Mouse (Mus musculus) forebrain, embryonic 14.5 days (tissue): ENCODE results near the gene Kdm2a. TPM values are rescaled to one million over a fixed set of nuclear protein-coding genes. Genes with fewer than 3 reads are reported as not detected.

Experiments
- ATAC-seq: fragments of 200-750 bp; cut with Nextera tagmentation; 2 replicates; pipeline ENCODE4 v1.8.0; 2017; ENCODE audit warnings: mild to moderate bottlenecking, moderate library complexity
- DNase-seq: peaks from one replicate; pipeline ENCODE4 v3.0.0-alpha.2; 2015; ENCODE audit warnings: low spot score
- H3K27ac ChIP-seq: fragments of 300-500 bp; sonication (generic); 2 replicates; pipeline ENCODE4 v1.5.1; 2014; ENCODE audit warnings: low read depth, mild to moderate bottlenecking, control low read depth, low read length, moderate library complexity
- H3K27me3 ChIP-seq: fragments of 300-500 bp; sonication (generic); replicated peaks from 2 replicates; pipeline ENCODE4 v1.6.1; 2014; ENCODE audit warnings: low read length, control low read depth, mixed read lengths; ENCODE audit not compliant: control insufficient read depth, insufficient read depth
- H3K36me3 ChIP-seq: fragments of 300-500 bp; sonication (generic); 2 replicates; pipeline ENCODE4 v1.6.1; 2014; ENCODE audit warnings: low read length, control low read depth; ENCODE audit not compliant: control insufficient read depth, insufficient read depth
- H3K4me1 ChIP-seq: fragments of 300-500 bp; sonication (generic); 2 replicates; pipeline ENCODE4 v1.6.1; 2014; ENCODE audit warnings: antibody characterized with exemption, low read length, control low read depth; ENCODE audit not compliant: control insufficient read depth, insufficient read depth
- H3K4me2 ChIP-seq: fragments of 300-500 bp; sonication (generic); 2 replicates; pipeline ENCODE4 v1.6.1; 2014; ENCODE audit warnings: mild to moderate bottlenecking, control low read depth, low read length
- H3K4me3 ChIP-seq: fragments of 300-500 bp; sonication (generic); 2 replicates; pipeline ENCODE4 v1.5.1; 2014; ENCODE audit warnings: low read depth, low read length, control low read depth
- H3K9ac ChIP-seq: fragments of 300-500 bp; sonication (generic); 2 replicates; pipeline ENCODE4 v1.6.1; 2014; ENCODE audit warnings: mild to moderate bottlenecking, low read length, control low read depth, moderate library complexity
- H3K9me3 ChIP-seq: fragments of 300-500 bp; sonication (generic); replicated peaks from 2 replicates; pipeline ENCODE4 v1.6.1; 2016; ENCODE audit warnings: low read length, control low read depth, mixed read lengths; ENCODE audit not compliant: control insufficient read depth
- WGBS: fragments of 180-500 bp; shearing (Covaris S2); extraction: QIAGEN DNeasy Blood & Tissue Kit; methylation state at CpG from one replicate; pipeline ENCODE4 v1.1.7; 2014; 5-methylcytosine and 5-hydroxymethylcytosine counted together
- polyA plus RNA-seq: library from polyadenylated mRNA; unstranded; fragments of >200 nt; fragmentation: Nextera tagmentation; extraction: Ambion mirVana; gene quantifications from 2 replicates; pipeline ENCODE4 v1.2.1, GENCODE M21; 2014

Kdm2a gene
- polyA plus RNA-seq, result 29.2 and 36.3 TPM in 2 replicates

GRCm38 (mm10) chr19:4397798-4398629 is at the start of gene Kdm2a:
Kdm2a (minus strand) TSS chr19:4398285.
- no peaks in the 10 kb centered on the region for H3K27me3 ChIP-seq
- H3K9me3 ChIP-seq, result no peaks in the 10 kb centered on the region
- peaks cover 11% of the 10 kb centered on the region for H3K4me1 ChIP-seq
- H3K4me2 ChIP-seq, result peak within 1 kb of the TSS; percentile 94
- peak within 1 kb of the TSS; percentile 82 for H3K9ac ChIP-seq
- peak within 1 kb of the TSS; percentile 99 for H3K4me3 ChIP-seq
- ATAC-seq (peak; percentile 33; the same call in 1 of the 2 replicates), DNase-seq (peak; percentile 52)
- WGBS, result under 1% methylated on average over 78 of the region's 82 CpGs
- H3K27ac ChIP-seq, result peak within 1 kb of the TSS; percentile 95
- no peaks in the 10 kb centered on the region for H3K36me3 ChIP-seq

GRCm38 (mm10) chr19:4447445-4447844 is 49.4 kb upstream of the Kdm2a start:
- H3K9me3 ChIP-seq, result no peaks in the 10 kb centered on the region
- H3K27me3 ChIP-seq, result no peaks in the 10 kb centered on the region
- H3K9ac ChIP-seq, result no peak overlapping the region
- H3K27ac ChIP-seq, result no peak overlapping the region
- H3K36me3 ChIP-seq, result no peaks in the 10 kb centered on the region
- no peaks in the 10 kb centered on the region for H3K4me1 ChIP-seq
- no peak for DNase-seq
- 88% methylated on average over 9 of the region's 9 CpGs for WGBS
- H3K4me2 ChIP-seq, result no peak overlapping the region
- no peak overlapping the region for H3K4me3 ChIP-seq
- no peak for ATAC-seq

GRCm38 (mm10) chr19:4446661-4447420 is 48.8 kb upstream of the Kdm2a start:
- WGBS, result 88% methylated on average over 8 of the region's 8 CpGs
- H3K36me3 ChIP-seq, result no peaks in the 10 kb centered on the region
- ATAC-seq (no peak), DNase-seq (no peak)
- H3K4me3 ChIP-seq, result no peak overlapping the region
- no peak overlapping the region for H3K27ac ChIP-seq
- no peaks in the 10 kb centered on the region for H3K27me3 ChIP-seq
- H3K9me3 ChIP-seq, result no peaks in the 10 kb centered on the region
- no peak overlapping the region for H3K4me2 ChIP-seq
- H3K9ac ChIP-seq, result no peak overlapping the region
- H3K4me1 ChIP-seq, result no peaks in the 10 kb centered on the region

GRCm38 (mm10) chr19:4442408-4442807 is 44.3 kb upstream of the Kdm2a start:
- peaks cover 8% of the 10 kb centered on the region; the same call in 1 of the 2 replicates for H3K27me3 ChIP-seq
- no peaks in the 10 kb centered on the region for H3K9me3 ChIP-seq
- no peak overlapping the region for H3K27ac ChIP-seq
- ATAC-seq, result no peak
- WGBS, result 6% methylated on average over 3 of the region's 3 CpGs
- H3K4me2 ChIP-seq, result no peak overlapping the region
- no peaks in the 10 kb centered on the region for H3K36me3 ChIP-seq
- no peak overlapping the region for H3K4me3 ChIP-seq
- 0 out of 2 replicates have a peak, but pooled peaks cover 2% of the 10 kb centered on the region for H3K4me1 ChIP-seq
- no peak overlapping the region for H3K9ac ChIP-seq
- DNase-seq, result peak; percentile 77

- no peak overlapping the region for H3K4me2 ChIP-seq
- ATAC-seq (no peak), DNase-seq (no peak)
- 52% methylated on average over 10 of the region's 10 CpGs for WGBS
- H3K27me3 ChIP-seq, result peaks cover 8% of the 10 kb centered on the region; the same call in 1 of the 2 replicates
- no peak overlapping the region for H3K27ac ChIP-seq
- no peaks in the 10 kb centered on the region for H3K36me3 ChIP-seq
- no peak overlapping the region for H3K9ac ChIP-seq
- no peak overlapping the region for H3K4me3 ChIP-seq
- H3K9me3 ChIP-seq, result no peaks in the 10 kb centered on the region
- H3K4me1 ChIP-seq, result 0 out of 2 replicates have a peak, but pooled peaks cover 2% of the 10 kb centered on the region
These were observed 43.6 kb upstream of the Kdm2a start for GRCm38 (mm10) chr19:4441621-4442161.

GRCm38 (mm10) chr19:4441090-4441591 is 43.1 kb upstream of the Kdm2a start:
- H3K4me1 ChIP-seq, result 0 out of 2 replicates have a peak, but pooled peaks cover 2% of the 10 kb centered on the region
- peaks cover 8% of the 10 kb centered on the region; the same call in 1 of the 2 replicates for H3K27me3 ChIP-seq
- no peak overlapping the region for H3K9ac ChIP-seq
- no peak; the same call in 1 of the 2 replicates for ATAC-seq
- no peak overlapping the region for H3K4me2 ChIP-seq
- no peaks in the 10 kb centered on the region for H3K36me3 ChIP-seq
- H3K9me3 ChIP-seq, result no peaks in the 10 kb centered on the region
- no peak overlapping the region for H3K4me3 ChIP-seq
- no peak overlapping the region for H3K27ac ChIP-seq
- peak; percentile 33 for DNase-seq
- 17% methylated on average over 6 of the region's 6 CpGs for WGBS

- H3K4me2 ChIP-seq, result no peak overlapping the region
- DNase-seq, result peak; percentile 57
- 0 out of 2 replicates have a peak, but pooled peaks cover 2% of the 10 kb centered on the region for H3K4me1 ChIP-seq
- no peak overlapping the region for H3K4me3 ChIP-seq
- WGBS, result 8% methylated on average over 8 of the region's 8 CpGs
- no peak overlapping the region for H3K27ac ChIP-seq
- ATAC-seq, result no peak
- H3K27me3 ChIP-seq, result peaks cover 8% of the 10 kb centered on the region; the same call in 1 of the 2 replicates
- H3K9ac ChIP-seq, result no peak overlapping the region
- no peaks in the 10 kb centered on the region for H3K36me3 ChIP-seq
- no peaks in the 10 kb centered on the region for H3K9me3 ChIP-seq
These were observed 42.1 kb upstream of the Kdm2a start for GRCm38 (mm10) chr19:4440222-4440621.

GRCm38 (mm10) chr19:4439161-4439801 is 41.2 kb upstream of the Kdm2a start, which contains the start of gene Rhod:
Rhod (minus strand) TSS chr19:4439432.
- WGBS, result under 1% methylated on average over 43 of the region's 51 CpGs
- H3K27ac ChIP-seq, result no peak within 1 kb of the TSS
- H3K9ac ChIP-seq, result peak within 1 kb of the TSS; percentile 68
- H3K4me2 ChIP-seq, result peak within 1 kb of the TSS; percentile 86
- no peaks in the 10 kb centered on the region for H3K9me3 ChIP-seq
- peak within 1 kb of the TSS; percentile 46 for H3K4me3 ChIP-seq
- 0 out of 2 replicates have a peak, but pooled peaks cover 2% of the 10 kb centered on the region for H3K4me1 ChIP-seq
- H3K27me3 ChIP-seq, result peaks cover 8% of the 10 kb centered on the region; the same call in 1 of the 2 replicates
- DNase-seq (peak; percentile 14), ATAC-seq (peak; percentile 57; the same call in 1 of the 2 replicates)
- H3K36me3 ChIP-seq, result no peaks in the 10 kb centered on the region
